Mouse (Mus musculus) hindbrain, embryonic 16.5 days (tissue): ENCODE measurements around the gene Ush2a. TPM values are rescaled to one million over a fixed set of nuclear protein-coding genes. Genes with fewer than 3 reads are reported as not detected.

ENCODE experiments used
- ATAC-seq: fragments of 200-750 bp; cut with Nextera tagmentation; 2 replicates; pipeline ENCODE4 v1.8.0; 2017; ENCODE audit warnings: moderate TSS enrichment, moderate library complexity
- H3K27ac ChIP-seq: fragments of 300-500 bp; sonication (generic); 2 replicates; pipeline ENCODE4 v1.5.1; 2014; ENCODE audit warnings: low read depth, mild to moderate bottlenecking, control low read depth, low read length, moderate library complexity
- H3K27me3 ChIP-seq: fragments of 300-500 bp; sonication (generic); replicated peaks from 2 replicates; pipeline ENCODE4 v1.6.1; 2014; ENCODE audit warnings: low read length; ENCODE audit not compliant: control insufficient read depth, insufficient read depth
- H3K36me3 ChIP-seq: fragments of 300-500 bp; sonication (generic); 2 replicates; pipeline ENCODE4 v1.6.1; 2014; ENCODE audit warnings: mild to moderate bottlenecking, low read length, moderate library complexity, mixed read lengths; ENCODE audit not compliant: control insufficient read depth, insufficient read depth
- H3K4me1 ChIP-seq: fragments of 300-500 bp; sonication (generic); 2 replicates; pipeline ENCODE4 v1.6.1; 2014; ENCODE audit warnings: low read depth, low read length; ENCODE audit not compliant: control insufficient read depth, insufficient read depth
- H3K4me2 ChIP-seq: fragments of 300-500 bp; sonication (generic); 2 replicates; pipeline ENCODE4 v1.6.1; 2014; ENCODE audit warnings: mild to moderate bottlenecking, low read length, control low read depth, moderate library complexity
- H3K4me3 ChIP-seq: fragments of 300-500 bp; sonication (generic); 2 replicates; pipeline ENCODE4 v1.5.1; 2014; ENCODE audit warnings: mild to moderate bottlenecking, low read length, control low read depth, moderate library complexity
- H3K9ac ChIP-seq: fragments of 300-500 bp; sonication (generic); 2 replicates; pipeline ENCODE4 v1.6.1; 2014; ENCODE audit warnings: low read depth, mild to moderate bottlenecking, control low read depth, low read length, moderate library complexity
- H3K9me3 ChIP-seq: fragments of 300-500 bp; sonication (generic); 2 replicates; pipeline ENCODE4 v1.6.1; 2014; ENCODE audit warnings: mild to moderate bottlenecking, low read length, moderate library complexity; ENCODE audit not compliant: control insufficient read depth
- WGBS: fragments of 180-500 bp; shearing (Covaris S2); extraction: QIAGEN DNeasy Blood & Tissue Kit; methylation state at CpG from one replicate; pipeline ENCODE4 v1.1.7; 2014; 5-methylcytosine and 5-hydroxymethylcytosine counted together
- polyA plus RNA-seq: library from polyadenylated mRNA; unstranded; fragments of >200 nt; fragmentation: Nextera tagmentation; extraction: Ambion mirVana; gene quantifications from 2 replicates; pipeline ENCODE4 v1.2.1, GENCODE M21; 2015

Gene Ush2a
- polyA plus RNA-seq, 1 experiment from 2014 or later: 0.34 TPM

DNA sequence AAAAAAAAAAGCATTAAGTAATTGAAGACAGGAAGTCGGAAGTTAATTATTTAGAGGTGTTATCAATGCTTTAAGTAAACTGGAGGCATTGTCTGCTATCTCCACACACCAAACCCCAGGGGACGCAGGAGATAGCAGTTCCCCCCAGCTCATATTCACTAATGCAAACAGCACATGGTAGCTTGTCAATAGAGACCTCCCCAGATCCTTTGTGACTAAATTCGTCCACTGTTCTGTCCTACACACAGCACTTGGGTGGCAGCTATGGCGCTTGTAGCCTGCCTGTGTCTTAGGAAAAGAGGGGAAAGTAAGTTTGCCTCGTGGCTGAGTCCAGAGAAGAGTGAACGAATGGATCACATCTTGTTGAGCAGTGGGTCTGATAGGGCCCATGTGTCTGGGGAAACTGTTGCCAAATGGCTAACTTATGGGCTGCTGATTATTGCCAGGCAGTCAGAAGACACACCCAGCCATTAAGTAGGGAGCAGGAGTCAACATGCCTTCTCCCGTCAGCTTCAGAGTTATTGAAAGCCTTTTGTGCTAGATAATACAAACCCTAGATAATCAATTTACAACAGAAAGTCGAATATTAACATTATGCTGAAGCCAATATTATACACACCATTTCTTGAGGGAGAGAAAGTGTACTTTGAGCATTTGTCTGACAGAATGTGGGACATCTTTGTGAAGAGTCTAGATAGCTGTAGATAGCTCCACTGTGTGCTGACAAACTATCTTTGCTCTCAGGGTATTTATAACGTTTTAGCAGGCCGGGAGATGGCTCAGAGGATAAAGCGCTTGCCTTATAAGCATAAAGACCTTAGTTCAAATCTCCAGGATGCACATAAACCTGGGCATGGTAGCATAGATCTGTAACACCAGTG lies 568.9 kb downstream of the Ush2a start:
- Histone ChIP-seq H3K27me3 (no peaks in the 10 kb centered on the region), H3K36me3 (no peaks in the 10 kb centered on the region), H3K27ac (no peak overlapping the region), H3K9ac (no peak overlapping the region), H3K4me1 (peaks cover 4% of the 10 kb centered on the region; the same call in 1 of the 2 replicates), H3K4me3 (no peak overlapping the region), H3K9me3 (no peaks in the 10 kb centered on the region), H3K4me2 (no peak overlapping the region)
- 62% methylated on average over 11 of the region's 11 CpGs for WGBS
- ATAC-seq: no peak

DNA sequence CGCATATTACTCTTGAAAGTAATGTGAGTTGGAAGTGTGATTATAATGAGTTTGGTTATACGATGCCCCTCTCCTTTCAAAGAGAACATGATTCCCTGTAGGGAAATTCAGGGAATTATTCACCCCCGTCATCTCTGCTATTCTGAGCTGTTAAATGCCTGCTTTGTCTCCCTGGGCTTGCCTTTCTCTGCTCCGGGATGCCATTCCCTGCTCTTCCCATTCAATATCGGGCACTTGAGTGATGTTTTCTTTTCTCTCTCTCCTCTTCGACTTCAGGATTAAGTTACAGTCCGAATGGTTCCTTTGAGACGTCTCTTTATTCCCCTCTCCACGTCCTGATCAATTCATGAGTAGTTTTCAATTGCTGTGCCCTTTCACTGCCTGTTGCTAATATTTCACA lies 572.1 kb downstream of the Ush2a start:
- no peaks in the 10 kb centered on the region for H3K27me3 ChIP-seq
- no peak for ATAC-seq
- no peaks in the 10 kb centered on the region for H3K36me3 ChIP-seq
- H3K9me3 ChIP-seq: no peaks in the 10 kb centered on the region
- peaks cover 4% of the 10 kb centered on the region; the same call in 1 of the 2 replicates for H3K4me1 ChIP-seq
- H3K27ac ChIP-seq: no peak overlapping the region
- peak overlapping the region; percentile 30 for H3K4me2 ChIP-seq
- no peak overlapping the region for H3K4me3 ChIP-seq
- 7% methylated on average over 9 of the region's 9 CpGs for WGBS
- H3K9ac ChIP-seq: no peak overlapping the region

DNA sequence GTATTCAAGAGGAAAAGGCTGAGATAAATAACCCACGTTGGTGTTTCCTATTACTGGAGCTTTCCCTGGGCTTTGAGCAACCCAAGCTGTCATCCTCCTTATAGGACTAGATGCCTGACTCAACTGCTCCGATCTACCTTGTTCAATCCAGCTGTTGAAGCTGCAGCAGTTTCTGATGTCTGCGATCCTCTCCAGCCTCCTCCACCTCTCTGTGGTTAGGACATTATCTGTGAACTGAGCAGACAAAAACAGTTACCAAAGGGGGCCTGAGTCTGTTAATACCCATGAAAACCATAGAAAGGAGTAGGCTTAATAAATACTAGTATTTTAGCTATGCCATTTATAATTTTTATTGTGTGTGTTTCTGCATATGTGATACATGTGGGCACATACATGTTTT lies 572.9 kb downstream of the Ush2a start:
- Histone ChIP-seq H3K27me3 (no peaks in the 10 kb centered on the region), H3K36me3 (no peaks in the 10 kb centered on the region), H3K9me3 (no peaks in the 10 kb centered on the region), H3K4me2 (no peak overlapping the region), H3K27ac (no peak overlapping the region), H3K4me3 (no peak overlapping the region), H3K9ac (no peak overlapping the region), H3K4me1 (peaks cover 4% of the 10 kb centered on the region; the same call in 1 of the 2 replicates)
- 76% methylated on average over 3 of the region's 3 CpGs for WGBS
- ATAC-seq: no peak

DNA sequence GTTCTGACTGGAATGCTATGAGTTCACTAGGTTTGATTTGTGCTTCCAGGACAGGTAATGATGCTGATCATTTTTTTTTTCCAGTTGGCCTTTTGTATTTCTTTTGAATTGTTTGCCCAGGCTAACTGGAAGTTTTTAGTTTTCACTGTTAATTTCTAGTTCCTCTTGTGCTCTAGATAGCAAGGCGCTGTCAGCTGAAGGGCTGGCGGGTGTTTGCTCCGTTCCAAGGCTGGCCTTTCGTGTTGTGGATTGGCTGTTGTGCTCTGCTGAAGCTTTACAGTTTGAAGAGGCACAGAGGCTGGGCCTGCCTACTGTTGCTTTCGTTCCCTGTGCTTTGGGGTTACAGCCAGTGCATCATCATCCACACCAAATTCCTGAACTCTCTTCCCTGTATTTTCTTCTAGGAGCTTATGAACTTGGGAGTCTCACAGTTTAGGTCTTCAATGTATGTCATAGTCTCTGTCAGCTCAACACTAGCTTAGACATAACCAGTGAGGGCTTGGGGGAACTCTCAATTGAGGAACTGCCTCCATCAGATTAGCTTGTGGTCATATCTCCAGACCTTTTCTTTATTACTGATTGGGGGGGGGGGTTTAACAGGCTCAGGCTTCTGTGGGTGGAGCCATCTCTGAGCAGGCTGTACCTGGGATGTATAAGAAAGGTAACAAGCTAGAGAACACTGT lies 575.9 kb downstream of the Ush2a start:
- no peaks in the 10 kb centered on the region for H3K27me3 ChIP-seq
- H3K27ac ChIP-seq: no peak overlapping the region
- WGBS: 93% methylated on average over 5 of the region's 5 CpGs
- no peak overlapping the region for H3K9ac ChIP-seq
- no peaks in the 10 kb centered on the region for H3K9me3 ChIP-seq
- no peak overlapping the region for H3K4me3 ChIP-seq
- H3K4me1 ChIP-seq: peaks cover 4% of the 10 kb centered on the region; the same call in 1 of the 2 replicates
- H3K4me2 ChIP-seq: no peak overlapping the region
- no peaks in the 10 kb centered on the region for H3K36me3 ChIP-seq
- no peak for ATAC-seq

DNA sequence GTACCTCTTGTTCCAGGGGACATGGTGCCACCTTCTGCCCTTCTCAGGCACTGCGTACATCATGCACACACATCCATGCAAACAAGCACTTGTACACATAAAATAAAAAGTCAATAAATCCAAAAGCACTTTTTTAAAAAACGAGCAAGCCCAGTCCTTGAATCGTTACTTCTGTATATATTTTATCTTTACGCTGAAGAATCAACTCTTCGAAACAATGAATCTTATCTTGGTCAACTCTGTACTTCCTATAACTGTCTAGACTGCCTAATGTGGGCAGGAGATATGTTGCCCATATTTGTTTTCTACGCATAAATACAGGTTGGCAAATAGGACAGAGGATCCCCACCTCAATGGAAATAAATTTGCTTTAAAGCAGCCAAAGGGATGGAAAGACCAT lies 585.4 kb downstream of the Ush2a start:
- no peak overlapping the region for H3K9ac ChIP-seq
- no peaks in the 10 kb centered on the region for H3K36me3 ChIP-seq
- no peak for ATAC-seq
- H3K27me3 ChIP-seq: no peaks in the 10 kb centered on the region
- 95% methylated on average over 6 of the region's 6 CpGs for WGBS
- no peaks in the 10 kb centered on the region for H3K4me1 ChIP-seq
- H3K27ac ChIP-seq: no peak overlapping the region
- H3K4me3 ChIP-seq: no peak overlapping the region
- H3K4me2 ChIP-seq: no peak overlapping the region
- H3K9me3 ChIP-seq: no peaks in the 10 kb centered on the region

DNA sequence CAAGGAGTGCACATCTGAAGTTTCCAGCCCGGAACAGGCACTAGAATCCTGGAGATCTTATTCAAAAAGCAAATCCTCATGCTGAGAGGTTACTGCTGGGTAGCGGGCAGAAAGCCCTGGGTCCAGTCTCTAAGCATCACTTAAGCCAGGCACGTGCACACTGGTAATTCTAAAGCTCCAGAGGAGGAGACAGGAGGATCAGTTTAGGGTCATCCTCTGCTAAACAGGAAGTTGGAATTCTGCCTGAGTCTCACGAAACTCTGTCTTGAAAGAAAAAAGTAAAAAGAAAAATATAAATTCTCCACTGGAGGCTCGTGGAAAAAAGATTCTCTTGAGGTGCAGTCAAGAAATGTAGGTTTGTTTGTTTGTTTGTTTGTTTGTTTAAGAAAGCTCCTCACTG lies 591.0 kb downstream of the Ush2a start:
- Histone ChIP-seq H3K9ac (no peak overlapping the region), H3K9me3 (no peaks in the 10 kb centered on the region), H3K4me1 (no peaks in the 10 kb centered on the region), H3K27ac (no peak overlapping the region), H3K4me3 (no peak overlapping the region), H3K4me2 (no peak overlapping the region), H3K36me3 (no peaks in the 10 kb centered on the region), H3K27me3 (no peaks in the 10 kb centered on the region)
- 75% methylated on average over 5 of the region's 5 CpGs for WGBS
- no peak for ATAC-seq

DNA sequence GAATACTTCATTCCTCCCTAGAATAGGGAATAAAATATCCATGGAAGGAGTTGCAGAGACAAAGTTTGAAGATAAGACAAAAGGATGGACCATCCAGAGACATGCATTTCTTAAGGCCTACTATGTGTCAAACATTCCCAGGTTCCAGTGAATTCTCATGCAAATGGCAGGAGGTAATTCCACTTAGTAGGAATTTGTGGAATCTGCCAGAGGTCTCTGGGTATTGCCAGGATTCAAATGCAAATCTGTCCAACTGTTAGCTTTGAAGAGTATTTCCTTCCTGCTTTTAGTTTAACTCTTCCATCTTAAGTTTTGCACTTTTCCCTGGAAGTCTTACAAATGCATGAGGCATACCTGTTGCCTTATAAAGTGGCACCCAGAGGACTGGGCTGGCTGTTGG lies 592.4 kb downstream of the Ush2a start:
- no peaks in the 10 kb centered on the region for H3K9me3 ChIP-seq
- no peaks in the 10 kb centered on the region for H3K27me3 ChIP-seq
- no peaks in the 10 kb centered on the region for H3K36me3 ChIP-seq
- H3K4me3 ChIP-seq: no peak overlapping the region
- ATAC-seq: no peak
- no peak overlapping the region for H3K9ac ChIP-seq
- H3K27ac ChIP-seq: no peak overlapping the region
- no peak overlapping the region for H3K4me2 ChIP-seq
- H3K4me1 ChIP-seq: no peaks in the 10 kb centered on the region

DNA sequence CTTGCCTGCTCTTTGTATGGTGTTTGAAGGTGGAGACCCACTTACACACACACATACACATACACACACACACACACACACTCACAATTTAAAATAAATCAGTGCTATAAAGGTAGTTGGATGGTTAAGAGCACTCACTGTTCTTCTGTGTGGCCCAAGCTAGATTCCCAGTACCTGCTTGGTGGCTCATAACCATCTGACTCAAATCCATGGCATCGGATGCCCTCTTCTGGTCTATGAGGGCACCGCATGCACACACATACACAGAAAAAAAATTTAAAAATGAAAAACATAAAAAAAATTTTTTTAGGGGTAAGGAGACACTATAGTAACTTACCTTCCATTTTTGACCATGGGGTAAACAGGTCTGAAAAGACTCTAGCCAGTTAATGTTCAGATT lies 593.2 kb downstream of the Ush2a start:
- Histone ChIP-seq H3K36me3 (no peaks in the 10 kb centered on the region), H3K9me3 (no peaks in the 10 kb centered on the region), H3K4me2 (no peak overlapping the region), H3K4me1 (no peaks in the 10 kb centered on the region), H3K27ac (no peak overlapping the region), H3K27me3 (no peaks in the 10 kb centered on the region), H3K9ac (no peak overlapping the region), H3K4me3 (no peak overlapping the region)
- WGBS: 99% methylated on average over 2 of the region's 2 CpGs
- ATAC-seq: no peak

DNA sequence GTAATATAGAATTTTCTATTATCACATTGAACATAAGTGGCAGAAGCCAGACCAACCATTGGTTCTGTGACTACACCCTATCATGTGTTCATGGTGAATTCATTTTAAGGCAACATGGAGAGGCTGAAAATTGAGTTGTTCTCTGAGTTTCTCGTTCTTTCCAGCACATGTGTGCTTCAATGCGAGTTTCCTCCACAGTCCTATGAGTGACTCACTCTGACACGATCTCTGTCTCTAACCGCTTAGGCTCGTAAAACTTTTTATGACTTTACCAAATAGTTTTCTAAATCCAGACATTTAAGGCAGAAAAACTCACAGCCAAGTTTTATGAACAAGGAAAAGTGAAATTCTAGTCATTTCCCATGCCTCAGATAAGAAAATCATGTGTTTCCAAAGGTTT lies 597.9 kb downstream of the Ush2a start:
- no peak overlapping the region for H3K27ac ChIP-seq
- H3K36me3 ChIP-seq: no peaks in the 10 kb centered on the region
- H3K4me2 ChIP-seq: no peak overlapping the region
- ATAC-seq: no peak
- 93% methylated on average over 5 of the region's 5 CpGs for WGBS
- no peak overlapping the region for H3K4me3 ChIP-seq
- no peaks in the 10 kb centered on the region for H3K27me3 ChIP-seq
- H3K4me1 ChIP-seq: no peaks in the 10 kb centered on the region
- no peak overlapping the region for H3K9ac ChIP-seq
- no peaks in the 10 kb centered on the region for H3K9me3 ChIP-seq
